Mouse (Mus musculus): ENCODE measurements around the gene Ciao1. TPM values are rescaled to one million over a fixed set of nuclear protein-coding genes. Genes with fewer than 3 reads are reported as not detected.
"Not testable (repeated sequence)": the region's sequence is repeated elsewhere in the genome, so short reads cannot be mapped to it uniquely, and the experiment has no call there.

The Ciao1 gene
- polyA plus RNA-seq (2021), result 70.5 TPM

DNA sequence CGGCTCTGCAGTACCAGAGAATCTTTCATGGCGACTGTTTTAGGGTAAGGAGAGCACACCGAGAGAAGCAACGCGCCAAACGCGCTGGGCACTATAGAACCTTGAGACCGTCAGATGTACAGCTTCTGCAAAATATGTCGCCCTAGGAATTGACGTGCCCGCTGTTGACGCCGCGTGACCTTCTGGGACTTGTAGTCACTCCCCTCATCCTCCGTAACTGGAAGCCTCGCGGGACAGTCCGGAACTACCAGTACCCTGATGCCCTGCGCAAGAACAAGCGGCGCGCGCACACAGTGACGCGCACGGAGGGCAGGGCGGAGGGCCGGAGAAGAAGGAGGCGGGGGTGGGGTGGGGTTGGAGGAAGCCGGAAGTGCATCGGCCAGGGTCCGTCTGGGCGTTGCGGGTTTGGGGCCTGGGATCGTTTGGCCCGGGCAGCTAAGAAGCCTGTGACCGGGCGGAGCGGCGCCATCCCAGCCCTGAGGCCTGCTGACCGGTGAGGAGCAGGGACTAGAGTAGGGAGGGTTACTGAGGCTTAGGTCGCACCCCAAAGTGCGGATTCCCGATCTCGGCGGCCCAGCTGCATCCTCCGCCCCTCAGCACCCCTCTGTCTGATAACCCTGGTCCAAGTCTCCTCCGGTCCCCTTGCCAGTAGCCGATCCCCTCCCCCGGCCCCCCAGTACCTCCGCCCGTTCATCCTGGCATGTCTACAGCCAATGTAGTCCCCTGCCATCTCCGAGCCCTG, at the start of gene Ciao1, which contains the start of gene Tmem127:
Gene Ciao1, minus strand, starts transcription at position 225 of the 742 bp plus-strand sequence.
Gene Tmem127, plus strand, starts transcription at position 317 of the 742 bp plus-strand sequence.
- ChIA-PET CTCF (interaction anchor here (0.7 to 9.4 kb wide), 2 partner anchors 18 to 93 kb away, joined by 3 to 66 read pairs; no protein-coding TSS in a partner anchor), POLR2A (interaction anchor here (1.4 to 2.8 kb wide), 2 partner anchors 20 to 21 kb away, joined by 3 to 12 read pairs; partner anchors contain the start of gene Stard7)
- DNase-seq (ENCODE audit: low read depth, low spot score) (peak; percentile 92), ATAC-seq (peak; percentile 90)
- no peaks in the 10 kb centered on the region for H3K27me3 ChIP-seq
- TF ChIP-seq CTCF (IDR thresholded peaks at IDR 0.05), result no peak
- in situ Hi-C loops (cut with MboI; ENCODE audit: low pct_unique_long_range_greater_than_20kb), result no loop called here

DNA sequence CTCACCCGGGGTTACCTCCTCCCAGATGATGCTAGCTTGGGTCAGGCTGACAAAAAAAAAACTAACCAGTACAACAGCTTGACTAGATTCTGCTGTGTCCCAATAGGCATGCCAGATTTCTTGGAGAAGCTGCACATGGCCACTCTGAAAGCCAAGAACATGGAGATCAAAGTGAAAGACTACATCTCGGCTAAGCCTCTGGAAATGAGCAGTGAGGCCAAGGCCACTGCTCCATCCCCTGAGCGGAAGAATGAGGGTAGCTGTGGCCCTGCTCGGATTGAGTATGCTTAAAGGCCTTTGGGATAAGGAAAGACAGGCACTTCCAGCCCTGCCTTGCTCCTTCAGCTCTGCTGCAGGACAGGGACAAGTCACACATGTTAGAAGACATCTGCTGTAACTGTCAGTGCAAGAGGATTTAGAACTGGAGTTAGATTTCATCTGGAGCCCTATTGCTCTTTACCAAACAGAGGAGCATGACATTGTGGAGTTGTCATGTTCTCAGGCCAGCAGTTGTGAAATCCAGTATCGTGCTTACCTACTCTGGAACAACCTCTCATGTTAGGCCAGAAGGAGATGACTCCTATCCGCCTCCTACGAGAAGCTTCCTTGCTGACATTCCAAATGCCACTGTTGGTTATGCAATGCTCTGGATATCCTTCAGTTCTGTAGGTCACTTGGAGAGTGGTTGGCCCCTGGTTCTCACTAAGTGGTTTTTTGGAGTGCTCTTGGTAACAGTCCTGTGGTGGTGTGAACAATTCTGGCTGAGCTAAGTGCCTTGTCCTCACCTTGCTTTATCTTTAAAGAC, 49.6 kb upstream of the Ciao1 start:
- no peak for DNase-seq (ENCODE audit: low read depth, low spot score)
- ChIA-PET CTCF (interaction anchor here (1.3 to 1.8 kb wide), 3 partner anchors 9 to 50 kb away, joined by 3 to 4 read pairs (median 3); no protein-coding TSS in a partner anchor), POLR2A (no interaction called here)
- ATAC-seq, result no peak
- in situ Hi-C loops (cut with MboI; ENCODE audit: low pct_unique_long_range_greater_than_20kb), result no loop called here
- H3K27me3 ChIP-seq, result no peaks in the 10 kb centered on the region
- TF ChIP-seq CTCF (IDR thresholded peaks at IDR 0.05), result no peak

DNA sequence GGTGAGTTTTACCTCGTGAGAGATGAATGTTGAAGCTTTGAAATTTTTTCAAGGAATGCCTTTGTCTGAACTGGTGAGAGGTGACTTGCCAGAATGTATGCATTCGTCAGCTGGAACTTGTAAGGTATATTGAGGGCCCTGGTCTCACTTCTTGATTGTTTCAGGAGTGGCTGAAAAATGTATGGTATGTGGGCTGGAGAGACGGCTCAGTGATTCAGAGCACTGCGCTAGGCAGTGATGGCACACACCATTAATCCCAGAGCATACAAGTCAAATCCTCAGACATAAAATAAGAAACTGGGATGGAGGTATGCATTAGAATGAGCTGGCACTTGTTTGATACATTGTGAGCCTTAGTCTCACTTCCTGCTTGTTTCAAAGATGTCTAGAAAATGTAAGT, 44.6 kb upstream of the Ciao1 start:
- CTCF ChIA-PET, result no interaction called here
- no peak for TF ChIP-seq CTCF (IDR thresholded peaks at IDR 0.05)
- POLR2A ChIA-PET, result no interaction called here
- DNase-seq (ENCODE audit: low read depth, low spot score), result peak; percentile 24
- in situ Hi-C loops (cut with MboI; ENCODE audit: low pct_unique_long_range_greater_than_20kb), result no loop called here
- H3K27me3 ChIP-seq, result no peaks in the 10 kb centered on the region
- peak; percentile 57 for ATAC-seq

DNA sequence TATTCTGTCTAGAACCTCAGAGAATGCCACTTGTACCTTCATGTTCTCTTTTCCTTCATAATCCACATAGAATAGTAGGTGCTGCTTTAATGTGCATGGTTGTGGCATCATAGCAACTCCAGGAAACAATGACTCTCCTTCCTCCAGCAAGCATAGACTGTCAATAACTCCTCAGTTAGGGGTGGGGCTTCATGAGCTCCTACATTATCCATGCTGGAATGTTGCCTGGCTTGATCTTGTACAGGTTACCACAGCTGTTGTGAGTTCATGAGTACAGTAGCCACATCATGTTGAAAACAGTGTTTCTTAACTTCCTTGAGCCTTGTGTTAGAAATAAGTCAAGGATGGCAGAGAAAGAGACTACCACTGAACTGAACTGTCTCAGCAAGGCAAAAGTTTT, 30.5 kb upstream of the Ciao1 start:
- no peaks in the 10 kb centered on the region for H3K27me3 ChIP-seq
- POLR2A ChIA-PET, result interaction anchor here (0.6 kb wide), 1 partner anchor 21 kb away, joined by 4 read pairs; no protein-coding TSS in a partner anchor
- TF ChIP-seq CTCF (IDR thresholded peaks at IDR 0.05), result no peak
- DNase-seq (ENCODE audit: low read depth, low spot score) (no peak), ATAC-seq (no peak)
- in situ Hi-C loops (cut with MboI; ENCODE audit: low pct_unique_long_range_greater_than_20kb), result no loop called here
- CTCF ChIA-PET, result interaction anchor here (0.6 to 1.2 kb wide), 2 partner anchors 10 to 1630 kb away, joined by 3 read pairs; no protein-coding TSS in a partner anchor

DNA sequence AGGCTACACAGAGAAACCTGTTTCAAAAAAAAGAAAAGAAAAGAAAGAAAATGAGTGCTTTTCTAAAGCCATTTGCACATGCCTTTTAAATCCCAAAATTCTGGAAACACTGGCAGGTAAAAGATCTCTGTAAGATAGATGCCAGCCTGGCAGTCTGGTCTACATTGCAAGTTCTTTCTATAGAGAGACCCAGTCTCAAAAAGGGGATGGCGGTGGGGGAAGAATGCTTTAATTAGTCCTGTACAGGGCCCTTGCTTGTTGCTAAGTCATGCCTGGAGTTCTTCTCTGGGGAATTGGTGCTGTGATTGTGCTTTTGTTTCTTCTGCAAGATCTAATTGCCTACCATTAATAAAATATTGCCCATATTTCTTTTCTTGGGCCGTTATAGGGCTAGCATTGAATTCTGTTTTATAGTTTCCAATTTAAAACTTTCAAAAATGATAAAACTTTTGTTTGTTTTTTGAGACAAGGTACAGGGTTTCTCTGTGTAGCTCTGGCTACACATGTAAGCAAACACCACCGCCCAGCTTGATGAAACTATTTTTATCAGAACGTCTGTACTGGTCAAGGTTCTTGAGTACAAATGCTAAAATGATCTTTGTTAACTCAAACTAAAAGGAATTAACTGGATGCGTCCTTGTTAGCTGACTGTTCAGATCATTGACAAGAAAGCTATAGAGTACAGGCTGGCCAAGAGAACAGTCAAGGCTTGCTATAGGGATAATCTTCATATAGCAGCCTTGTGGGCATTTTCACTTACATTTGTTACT, 28.1 kb upstream of the Ciao1 start:
- DNase-seq (ENCODE audit: low read depth, low spot score) (no peak), ATAC-seq (no peak)
- CTCF ChIA-PET, result interaction anchor here (0.7 to 1.6 kb wide), 3 partner anchors 21 to 33 kb away, joined by 3 to 4 read pairs (median 3); no protein-coding TSS in a partner anchor
- in situ Hi-C loops (cut with MboI; ENCODE audit: low pct_unique_long_range_greater_than_20kb), result no loop called here
- H3K27me3 ChIP-seq, result no peaks in the 10 kb centered on the region
- POLR2A ChIA-PET, result interaction anchor here (0.6 kb wide), 1 partner anchor 9 kb away, joined by 3 read pairs; no protein-coding TSS in a partner anchor
- TF ChIP-seq CTCF (IDR thresholded peaks at IDR 0.05), result no peak

DNA sequence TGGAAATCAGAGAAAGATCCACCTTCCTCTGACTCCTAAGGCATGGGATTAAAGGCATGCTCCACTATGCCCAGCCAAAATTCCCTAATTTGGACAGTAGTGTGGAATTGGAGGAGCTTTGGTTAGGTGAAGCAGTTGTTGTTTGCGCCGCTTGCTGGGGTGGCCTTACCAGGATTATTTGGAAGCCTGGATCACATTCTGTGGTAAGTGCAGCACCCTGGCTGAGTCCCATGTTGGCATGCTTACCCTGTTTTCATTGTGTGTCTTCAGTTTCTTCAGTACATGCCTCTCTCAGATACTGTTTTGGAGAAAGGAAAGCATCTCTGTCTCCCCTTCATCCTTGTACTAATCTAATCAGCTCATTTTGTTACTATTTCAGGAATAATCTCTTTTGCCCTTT, 27.0 kb upstream of the Ciao1 start:
- ChIA-PET CTCF (no interaction called here), POLR2A (interaction anchor here (0.7 kb wide), 1 partner anchor 9 kb away, joined by 3 read pairs; no protein-coding TSS in a partner anchor)
- DNase-seq (ENCODE audit: low read depth, low spot score), result no peak
- H3K27me3 ChIP-seq, result no peaks in the 10 kb centered on the region
- no peak for TF ChIP-seq CTCF (IDR thresholded peaks at IDR 0.05)
- in situ Hi-C loops (cut with MboI; ENCODE audit: low pct_unique_long_range_greater_than_20kb), result no loop called here
- ATAC-seq, result no peak

DNA sequence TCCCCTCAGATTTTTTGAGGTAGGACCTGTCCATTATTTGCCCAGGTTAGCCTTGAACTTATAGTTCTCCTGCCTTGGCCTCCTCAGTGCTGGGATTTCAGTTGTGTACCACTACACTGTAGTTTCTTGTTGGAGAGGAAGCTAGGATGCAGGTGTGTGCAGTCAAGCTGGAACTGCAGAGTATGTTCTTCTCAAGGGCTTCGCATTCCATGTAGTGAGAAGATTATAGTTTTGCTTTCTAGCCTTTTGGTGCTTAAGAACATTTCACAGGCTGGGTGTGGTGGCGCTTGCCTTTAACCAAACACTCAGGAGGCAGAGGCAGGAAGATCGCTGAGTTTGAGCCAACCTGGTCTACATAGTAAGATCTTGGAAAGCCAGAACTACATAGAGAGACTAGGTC, 25.2 kb upstream of the Ciao1 start:
- CTCF ChIA-PET, result interaction anchor here (1.1 to 1.5 kb wide), 2 partner anchors 11 to 12 kb away, joined by 3 to 5 read pairs; no protein-coding TSS in a partner anchor
- no peak for ATAC-seq
- no peaks in the 10 kb centered on the region for H3K27me3 ChIP-seq
- in situ Hi-C loops (cut with MboI; ENCODE audit: low pct_unique_long_range_greater_than_20kb), result no loop called here
- POLR2A ChIA-PET, result no interaction called here
- DNase-seq (ENCODE audit: low read depth, low spot score), result no peak
- TF ChIP-seq CTCF (IDR thresholded peaks at IDR 0.05), result no peak

DNA sequence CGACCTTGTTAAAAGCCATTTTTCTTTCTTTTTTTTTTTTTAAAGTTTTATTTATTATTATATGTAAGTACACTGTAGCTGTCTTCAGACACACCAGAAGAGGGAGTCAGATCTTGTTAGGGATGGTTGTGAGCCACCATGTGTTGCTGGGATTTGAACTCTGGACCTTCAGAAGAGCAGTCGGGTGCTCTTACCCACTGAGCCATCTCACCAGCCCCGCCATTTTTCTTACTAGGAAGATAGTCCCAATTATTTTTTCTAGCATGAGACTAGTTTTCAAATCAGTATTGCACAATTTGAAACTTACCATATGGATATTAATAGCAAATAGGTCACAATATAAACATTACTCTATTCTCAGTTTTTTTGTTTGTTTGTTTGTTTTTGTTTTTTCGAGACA, 24.4 kb upstream of the Ciao1 start:
- POLR2A ChIA-PET, result interaction anchor here (0.7 kb wide), 1 partner anchor 17 kb away, joined by 3 read pairs; no protein-coding TSS in a partner anchor
- ATAC-seq; DNase-seq (ENCODE audit: low read depth, low spot score); in situ Hi-C loops (cut with MboI; ENCODE audit: low pct_unique_long_range_greater_than_20kb); CTCF ChIA-PET; H3K27me3 ChIP-seq: not testable (repeated sequence)

GRCm38 (mm10) chr2:127271042-127271515, 23.5 kb upstream of the Ciao1 start:
- no peak for TF ChIP-seq CTCF (IDR thresholded peaks at IDR 0.05)
- ATAC-seq (no peak), DNase-seq (ENCODE audit: low read depth, low spot score) (no peak)
- no peaks in the 10 kb centered on the region for H3K27me3 ChIP-seq
- in situ Hi-C loops (cut with MboI; ENCODE audit: low pct_unique_long_range_greater_than_20kb), result no loop called here
- CTCF ChIA-PET, result no interaction called here
- POLR2A ChIA-PET, result interaction anchor here (0.6 to 1.9 kb wide), 2 partner anchors 66 to 78 kb away, joined by 3 to 6 read pairs; no protein-coding TSS in a partner anchor
